Mouse (Mus musculus) MEL (cell line): ENCODE data around the gene Cipc.

ENCODE experiments used
- CTCF ChIP-seq, 3 experiments: IDR thresholded peaks in 2 of 3; conservative IDR thresholded peaks in 1 of 3; 2 replicates each; pipeline ENCODE4 v1.5.1; 2011 to 2012; ENCODE audit warnings: low read length in 3 of 3, low read depth in 2 of 3, mild to moderate bottlenecking in 2 of 3, improper control_type of control experiment in 1 of 3, inconsistent platforms in 1 of 3, mixed read lengths in 1 of 3, moderate library complexity in 1 of 3; ENCODE audit not compliant: control insufficient read depth in 1 of 3, insufficient read depth in 1 of 3, poor library complexity in 1 of 3, severe bottlenecking in 1 of 3
- GABPA ChIP-seq: IDR thresholded peaks from 2 replicates; pipeline ENCODE4 v1.6.1; 2012; ENCODE audit warnings: low read depth, mild to moderate bottlenecking, inconsistent platforms, low read length, improper control_type of control experiment, moderate library complexity
- NRF1 ChIP-seq: IDR thresholded peaks from 2 replicates; pipeline ENCODE4 v1.6.1; 2014; ENCODE audit warnings: low read depth, mild to moderate bottlenecking, inconsistent platforms, low read length, improper control_type of control experiment, moderate library complexity; ENCODE audit not compliant: poor library complexity, insufficient read depth, severe bottlenecking
- POLR2A ChIP-seq, 2 experiments: IDR thresholded peaks; 2 replicates each; pipeline ENCODE4 v1.6.1; 2011 to 2012; ENCODE audit warnings: low read length in 2 of 2, mild to moderate bottlenecking in 2 of 2, control low read depth in 1 of 2, improper control_type of control experiment in 1 of 2, low read depth in 1 of 2, moderate library complexity in 1 of 2; ENCODE audit not compliant: control insufficient read depth in 1 of 2, insufficient read depth in 1 of 2, poor library complexity in 1 of 2
- TBP ChIP-seq: IDR thresholded peaks from 2 replicates; pipeline ENCODE4 v1.8.0; 2011; ENCODE audit warnings: low read depth, low read length, improper control_type of control experiment
- ZC3H11A ChIP-seq: IDR thresholded peaks from 2 replicates; pipeline ENCODE4 v1.6.1; 2012; ENCODE audit warnings: low read depth, mild to moderate bottlenecking, inconsistent platforms, low read length, improper control_type of control experiment

DNA sequence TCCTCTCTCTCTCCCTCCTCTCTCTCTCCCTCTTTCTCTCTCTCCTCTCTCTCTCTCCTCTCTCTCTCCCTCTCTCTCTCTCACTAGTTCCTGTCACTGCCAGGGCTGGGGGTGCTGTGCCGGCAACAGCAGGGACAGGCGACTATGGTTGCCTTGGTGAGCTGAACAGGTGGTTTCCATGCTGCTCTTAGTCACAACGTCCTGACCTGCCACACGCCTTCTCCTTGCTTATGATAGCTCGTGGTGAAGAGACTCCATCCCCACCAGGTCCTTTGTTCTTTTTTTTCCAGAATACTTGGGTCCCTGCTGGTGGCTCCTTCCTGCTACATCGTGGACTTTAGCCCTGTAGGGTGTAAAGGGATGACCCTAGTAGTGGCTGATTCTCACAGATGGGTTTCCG is 55.4 kb downstream of the Cipc start:
- TF ChIP-seq TBP (no peak), GABPA (no peak), ZC3H11A (no peak), NRF1 (no peak), POLR2A (IDR thresholded peaks at IDR 0.05; ENCODE audit: control insufficient read depth in 1 of 2, insufficient read depth in 1 of 2, low read depth in 1 of 2, low read length in 2 of 2, poor library complexity in 1 of 2) (no peak), CTCF (IDR thresholded peaks at IDR 0.05 in 2 of 3, conservative IDR thresholded peaks at IDR 0.05 in 1 of 3; ENCODE audit: control insufficient read depth in 1 of 3, insufficient read depth in 1 of 3, low read depth in 2 of 3, low read length in 3 of 3, poor library complexity in 1 of 3, severe bottlenecking in 1 of 3) (no peak)
